Mouse (Mus musculus) liver, embryonic 14.5 days (tissue): ENCODE results near the gene Stag3.

Experiments
- CTCF ChIP-seq: IDR thresholded peaks from 2 replicates; pipeline ENCODE4 v1.5.1; 2016; ENCODE audit warnings: antibody characterized with exemption, low read depth, control low read depth
- EP300 ChIP-seq: IDR thresholded peaks from 2 replicates; pipeline ENCODE4 v1.6.1; 2016; ENCODE audit warnings: antibody characterized with exemption, low read depth

DNA sequence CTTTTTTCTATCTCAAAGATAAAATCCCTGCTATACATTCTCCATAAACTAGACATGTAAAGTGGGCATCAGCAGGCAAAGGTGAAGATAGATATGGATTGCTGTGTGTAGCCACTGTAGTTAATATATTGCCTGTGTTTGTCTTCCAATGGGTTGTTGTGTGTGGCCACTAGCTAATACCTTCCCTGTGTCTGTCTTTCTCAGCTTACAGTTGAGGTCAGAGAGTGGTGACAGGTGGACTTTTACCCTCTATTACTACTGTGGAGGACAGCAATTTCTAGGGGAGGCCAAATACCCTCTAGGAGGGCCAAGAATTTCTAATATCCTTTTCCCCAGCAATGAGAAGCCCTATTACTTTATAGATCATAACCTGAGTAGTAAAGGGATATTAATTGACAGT, 45.8 kb upstream of the Stag3 start:
- TF ChIP-seq CTCF (no peak), EP300 (no peak)
